Mouse (Mus musculus) heart, embryonic 13.5 days (tissue): ENCODE results near the gene Lmod2. TPM values are rescaled to one million over a fixed set of nuclear protein-coding genes. Genes with fewer than 3 reads are reported as not detected.

ENCODE experiments used
- ATAC-seq: fragments of 200-750 bp; cut with Nextera tagmentation; 2 replicates; pipeline ENCODE4 v1.8.0; 2017; ENCODE audit warnings: moderate TSS enrichment; ENCODE audit not compliant: insufficient number of reproducible peaks, low FRiP score, low TSS enrichment; ENCODE audit errors: extremely low read depth
- H3K27ac ChIP-seq: fragments of 300-500 bp; sonication (generic); replicated peaks from 2 replicates; pipeline ENCODE4 v1.5.1; 2015; ENCODE audit warnings: moderate library complexity, mild to moderate bottlenecking, inconsistent platforms
- H3K27me3 ChIP-seq: fragments of 300-500 bp; sonication (generic); replicated peaks from 2 replicates; pipeline ENCODE4 v1.6.1; 2015; ENCODE audit warnings: mild to moderate bottlenecking, inconsistent platforms
- H3K36me3 ChIP-seq: fragments of 300-500 bp; sonication (generic); 2 replicates; pipeline ENCODE4 v1.6.1; 2015; ENCODE audit warnings: mild to moderate bottlenecking, inconsistent platforms
- H3K4me1 ChIP-seq: fragments of 300-500 bp; sonication (generic); 2 replicates; pipeline ENCODE4 v1.6.1; 2015; ENCODE audit warnings: inconsistent platforms
- H3K4me2 ChIP-seq: fragments of 300-500 bp; sonication (generic); 2 replicates; pipeline ENCODE4 v1.6.1; 2015; ENCODE audit warnings: inconsistent platforms, mild to moderate bottlenecking, moderate library complexity
- H3K4me3 ChIP-seq: fragments of 300-500 bp; sonication (generic); 2 replicates; pipeline ENCODE4 v1.5.1; 2015; ENCODE audit warnings: moderate library complexity, mild to moderate bottlenecking, inconsistent platforms
- H3K9ac ChIP-seq: fragments of 300-500 bp; sonication (generic); 2 replicates; pipeline ENCODE4 v1.6.1; 2015; ENCODE audit warnings: inconsistent platforms, mild to moderate bottlenecking, moderate library complexity
- H3K9me3 ChIP-seq: fragments of 300-500 bp; sonication (generic); 2 replicates; pipeline ENCODE4 v1.6.1; 2016; ENCODE audit warnings: inconsistent platforms
- WGBS: fragments of 180-500 bp; shearing (Covaris S2); methylation state at CpG from one replicate; pipeline ENCODE4 v1.1.7; 2015; ENCODE audit warnings: mixed read lengths; 5-methylcytosine and 5-hydroxymethylcytosine counted together
- polyA plus RNA-seq: library from polyadenylated mRNA; unstranded; fragments of >200 nt; fragmentation: Nextera tagmentation; extraction: Ambion mirVana; gene quantifications from 2 replicates; pipeline ENCODE4 v1.2.1, GENCODE M21; 2015

The Lmod2 gene
- polyA plus RNA-seq, 1 experiment from 2014 or later: 42.8 TPM

DNA sequence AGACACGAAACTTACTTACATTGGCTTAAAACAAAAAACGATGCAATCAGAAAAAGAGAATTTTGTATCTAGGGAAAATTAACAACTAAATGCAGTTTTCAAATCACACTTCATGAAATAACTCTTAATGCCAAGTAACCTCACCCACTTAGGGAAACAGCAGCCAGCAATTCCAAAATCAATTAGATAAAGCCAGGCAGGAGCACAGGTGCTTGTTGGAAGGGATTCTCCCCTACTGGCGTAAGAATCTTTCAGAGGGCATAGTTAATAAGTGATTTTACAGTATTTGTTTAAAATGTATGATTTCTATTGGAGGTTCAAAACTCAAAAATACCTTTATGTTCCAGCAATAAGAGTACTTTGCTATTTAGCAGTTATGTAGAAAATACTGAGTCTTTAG lies 45.4 kb downstream of the Lmod2 start:
- Histone ChIP-seq H3K27ac (no peak overlapping the region), H3K9me3 (no peaks in the 10 kb centered on the region), H3K4me3 (no peak overlapping the region), H3K27me3 (no peaks in the 10 kb centered on the region), H3K36me3 (peaks cover 6% of the 10 kb centered on the region; the same call in 1 of the 2 replicates), H3K4me1 (0 out of 2 replicates have a peak, but pooled peaks cover 4% of the 10 kb centered on the region), H3K4me2 (no peak overlapping the region), H3K9ac (no peak overlapping the region)
- 88% methylated on average over 3 of the region's 3 CpGs for WGBS
- ATAC-seq: no peak

DNA sequence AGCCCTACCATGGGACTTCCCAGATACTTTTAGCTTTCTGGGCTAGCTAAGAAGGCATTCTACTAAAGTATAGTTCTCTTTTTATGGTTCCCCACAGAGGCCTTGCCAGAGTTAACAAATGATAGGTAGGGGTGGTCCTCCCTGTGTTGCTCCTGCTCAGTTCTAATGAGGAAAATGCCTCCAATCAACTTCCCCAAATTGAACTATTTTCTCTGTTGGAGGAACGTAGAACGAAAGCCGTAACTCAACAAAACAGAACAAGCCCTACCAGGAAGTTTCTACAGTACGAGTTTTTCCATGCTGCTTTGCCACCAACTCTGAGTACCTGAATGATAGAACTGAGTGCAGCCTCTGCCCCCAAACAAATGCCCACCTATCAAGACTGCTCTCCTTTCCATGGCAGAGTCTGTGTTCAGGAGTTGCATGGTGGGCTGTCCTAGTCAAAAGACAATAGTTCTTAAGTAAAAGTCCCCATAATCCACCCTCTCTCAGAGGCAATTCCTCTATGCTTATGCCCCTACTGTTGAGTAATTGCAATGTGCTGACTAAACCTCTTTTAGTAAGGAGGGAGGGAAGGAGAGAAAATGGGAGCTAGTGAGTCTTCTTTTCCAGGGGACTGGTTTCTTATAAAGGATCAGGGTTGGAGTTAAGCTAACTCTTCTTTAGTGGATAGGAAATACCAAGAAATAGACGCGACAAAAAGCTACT lies 47.9 kb downstream of the Lmod2 start:
- Histone ChIP-seq H3K9ac (no peak overlapping the region), H3K9me3 (no peaks in the 10 kb centered on the region), H3K27me3 (no peaks in the 10 kb centered on the region), H3K4me1 (peaks cover 10% of the 10 kb centered on the region; the same call in 1 of the 2 replicates), H3K4me2 (no peak overlapping the region), H3K27ac (no peak overlapping the region), H3K36me3 (peaks cover 6% of the 10 kb centered on the region; the same call in 1 of the 2 replicates), H3K4me3 (no peak overlapping the region)
- 90% methylated on average over 6 of the region's 6 CpGs for WGBS
- ATAC-seq: no peak

DNA sequence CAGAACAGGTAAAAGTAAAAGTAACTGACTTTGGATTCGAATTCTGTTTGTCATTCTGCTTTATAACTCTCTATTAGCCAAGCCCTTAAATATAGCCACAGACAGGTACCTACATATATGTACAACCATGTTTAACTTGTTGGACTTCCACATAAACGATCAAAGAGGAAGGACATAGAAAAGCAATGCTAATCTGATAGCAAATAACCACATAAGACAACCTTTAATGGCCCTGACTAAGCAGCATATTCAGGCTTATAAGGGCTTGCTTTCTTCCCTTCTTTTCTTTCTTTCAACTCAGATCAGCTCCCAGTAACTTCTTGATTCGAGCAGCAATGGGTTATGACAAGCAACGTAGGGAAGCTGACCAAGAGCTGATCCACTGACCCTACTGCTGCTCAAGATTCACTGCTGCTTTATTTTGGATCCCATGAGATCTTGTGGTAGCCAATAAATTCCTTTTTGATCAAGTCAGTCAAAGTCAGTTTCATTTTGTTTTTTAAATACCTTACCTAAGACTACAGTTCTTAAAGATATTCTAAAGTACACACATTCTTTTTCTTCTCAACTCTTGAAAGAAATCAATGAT lies 49.6 kb downstream of the Lmod2 start:
- Histone ChIP-seq H3K27me3 (no peaks in the 10 kb centered on the region), H3K4me3 (no peak overlapping the region), H3K36me3 (peaks cover 6% of the 10 kb centered on the region; the same call in 1 of the 2 replicates), H3K4me1 (peaks cover 19% of the 10 kb centered on the region), H3K9ac (no peak overlapping the region), H3K9me3 (no peaks in the 10 kb centered on the region), H3K27ac (no peak overlapping the region), H3K4me2 (no peak overlapping the region)
- no peak for ATAC-seq
- 79% methylated on average over 4 of the region's 4 CpGs for WGBS

DNA sequence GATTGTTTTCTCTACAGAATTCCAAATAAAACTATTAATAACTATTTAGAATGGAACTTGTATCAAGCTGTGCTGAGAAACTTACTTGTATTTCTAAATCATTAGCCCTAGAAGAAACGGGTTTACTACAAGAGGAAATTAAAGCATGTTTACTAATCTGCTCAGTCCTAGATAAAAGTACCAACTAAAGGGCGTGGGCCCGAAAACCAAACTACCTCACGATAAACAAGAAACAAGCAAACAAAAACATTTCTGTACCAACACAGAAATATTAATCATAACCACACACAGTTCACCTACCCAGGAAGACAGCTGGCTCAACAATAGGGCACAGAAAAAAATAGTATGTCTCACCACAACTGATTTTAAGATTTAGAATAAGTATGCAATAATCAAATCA lies 50.8 kb downstream of the Lmod2 start:
- Histone ChIP-seq H3K4me2 (no peak overlapping the region), H3K9ac (no peak overlapping the region), H3K27me3 (no peaks in the 10 kb centered on the region), H3K4me1 (peaks cover 19% of the 10 kb centered on the region), H3K4me3 (no peak overlapping the region), H3K36me3 (peaks cover 9% of the 10 kb centered on the region), H3K9me3 (no peaks in the 10 kb centered on the region), H3K27ac (no peak overlapping the region)
- 84% methylated on average over 4 of the region's 4 CpGs for WGBS
- no peak for ATAC-seq

GRCm38 (mm10) chr6:24650719-24651118 lies 53.2 kb downstream of the Lmod2 start:
- 70% methylated on average over 3 of the region's 3 CpGs for WGBS
- Histone ChIP-seq H3K4me1 (peaks cover 20% of the 10 kb centered on the region), H3K27ac (no peak overlapping the region), H3K4me2 (no peak overlapping the region), H3K36me3 (peaks cover 3% of the 10 kb centered on the region; the same call in 1 of the 2 replicates), H3K9me3 (no peaks in the 10 kb centered on the region), H3K9ac (no peak overlapping the region), H3K4me3 (no peak overlapping the region), H3K27me3 (no peaks in the 10 kb centered on the region)
- ATAC-seq: no peak

DNA sequence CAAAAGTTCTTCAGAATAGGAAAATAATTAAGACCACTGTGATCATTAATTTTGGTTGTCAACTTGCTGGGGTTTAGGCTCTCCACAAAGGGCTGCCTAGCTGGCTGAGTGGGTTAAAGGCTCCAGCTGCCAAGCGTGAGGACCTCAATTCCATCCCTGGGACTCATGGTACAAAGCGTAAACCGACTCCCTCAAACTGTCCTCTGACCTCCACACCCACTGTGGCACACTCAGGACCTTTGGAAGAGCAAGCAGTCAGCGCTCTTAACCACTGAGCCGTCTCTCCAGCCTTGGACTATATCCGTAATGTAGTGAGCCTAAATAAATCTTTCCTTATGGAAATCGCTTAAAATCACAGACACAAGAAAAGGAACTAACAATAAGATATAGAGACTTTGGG lies 54.0 kb downstream of the Lmod2 start:
- H3K9ac ChIP-seq: no peak overlapping the region
- H3K4me3 ChIP-seq: no peak overlapping the region
- ATAC-seq: no peak
- no peaks in the 10 kb centered on the region for H3K9me3 ChIP-seq
- H3K4me2 ChIP-seq: no peak overlapping the region
- WGBS: 79% methylated on average over 7 of the region's 7 CpGs
- H3K27ac ChIP-seq: no peak overlapping the region
- peaks cover 27% of the 10 kb centered on the region for H3K4me1 ChIP-seq
- H3K36me3 ChIP-seq: peaks cover 3% of the 10 kb centered on the region; the same call in 1 of the 2 replicates
- no peaks in the 10 kb centered on the region for H3K27me3 ChIP-seq

Other genes with a start within 250 kb of the Lmod2 start
- 0.27 and 0.31 TPM in 2 replicates for gene Iqub, start 82.7 kb upstream of the Lmod2 start, polyA plus RNA-seq
- 619 and 704 TPM in 2 replicates for gene Ndufa5, start 69.7 kb upstream of the Lmod2 start, polyA plus RNA-seq
- gene Asb15, start 69.6 kb upstream of the Lmod2 start, polyA plus RNA-seq: 0.14 and 0.16 TPM in 2 replicates
- gene Wasl, start 67.2 kb downstream of the Lmod2 start, polyA plus RNA-seq: 45.6 and 51.6 TPM in 2 replicates
- gene Hyal6, start 135.5 kb downstream of the Lmod2 start, polyA plus RNA-seq: not detected in 2 replicates
- gene Hyal4, start 150.6 kb downstream of the Lmod2 start, polyA plus RNA-seq: not detected in 2 replicates
- gene Spam1, start 193.4 kb downstream of the Lmod2 start, polyA plus RNA-seq: not detected in 2 replicates